Mouse (Mus musculus): ENCODE results near the gene Aes.

Gene Aes

DNA sequence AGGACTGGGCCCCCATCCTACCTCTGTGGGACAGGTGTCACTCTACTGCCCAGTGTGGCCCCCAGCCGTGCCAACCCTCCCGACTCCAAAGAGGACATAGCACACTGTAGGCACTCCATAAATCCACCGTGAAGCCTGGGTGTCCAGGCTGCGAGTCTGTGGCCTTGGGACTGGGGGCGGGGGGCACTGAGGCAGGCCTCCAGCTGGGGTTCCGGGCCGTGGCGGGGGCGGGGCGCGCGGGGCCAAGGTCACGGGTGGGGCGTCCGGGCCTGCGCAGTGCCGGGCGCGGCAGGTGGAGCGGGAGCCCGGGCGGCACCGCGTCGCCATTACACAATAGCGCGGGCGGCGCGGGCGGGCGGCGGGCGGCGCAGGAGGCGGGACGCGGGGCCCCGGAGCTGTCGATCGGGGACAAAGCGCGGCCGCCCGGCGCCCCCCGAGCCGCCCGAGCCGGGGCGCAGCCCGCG is at the start of gene Aes:
Gene Aes (plus strand): TSS at position 326 of the 464 bp plus-strand sequence.
- peak; percentile 77 for DNase-seq (ENCODE audit: low read depth)

- peak; percentile 68 for DNase-seq (ENCODE audit: low read depth)
Observed at GRCm38 (mm10) chr10:81510246-81510810, 49.0 kb upstream of the Aes start.

DNA sequence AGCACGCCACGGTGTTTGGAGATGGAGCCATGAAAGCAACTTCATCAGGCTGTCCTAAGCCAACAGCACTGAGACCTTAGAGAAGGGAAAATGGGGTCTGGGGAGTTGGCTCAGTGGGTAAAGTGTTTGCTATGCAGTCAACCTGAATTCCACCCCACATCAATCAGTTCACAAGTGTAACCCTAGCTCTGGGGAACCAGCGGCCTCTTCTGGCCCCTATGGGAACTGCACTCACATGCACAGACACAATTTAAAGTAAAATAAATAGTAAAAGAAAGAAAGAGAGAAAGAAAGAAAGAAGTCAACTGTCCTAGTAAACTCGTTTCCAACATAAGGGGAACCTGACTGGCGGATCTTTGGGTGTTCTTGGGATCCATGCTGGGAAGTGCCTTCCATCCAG is 45.5 kb upstream of the Aes start:
- no peak for DNase-seq (ENCODE audit: low read depth)

DNA sequence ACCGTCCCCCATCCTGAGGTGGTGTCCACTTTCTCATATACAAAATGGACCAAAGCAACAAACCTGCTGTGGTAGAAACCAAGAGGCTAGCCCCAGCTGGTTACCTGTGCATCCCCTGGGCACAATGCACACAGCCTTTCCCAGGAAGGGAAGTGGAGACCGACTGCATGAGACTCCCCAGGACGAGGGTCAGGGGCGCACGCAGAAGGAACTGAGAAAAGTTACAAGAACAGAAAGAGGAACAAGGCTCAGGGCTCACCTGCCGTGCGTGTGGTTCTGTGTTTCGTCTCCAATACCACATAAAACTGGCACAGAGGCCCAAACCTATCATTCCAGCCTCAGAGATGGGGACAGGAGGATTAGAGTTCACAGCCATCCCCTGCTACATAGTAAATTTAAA is 42.1 kb upstream of the Aes start:
- DNase-seq (ENCODE audit: low read depth), result no peak

DNA sequence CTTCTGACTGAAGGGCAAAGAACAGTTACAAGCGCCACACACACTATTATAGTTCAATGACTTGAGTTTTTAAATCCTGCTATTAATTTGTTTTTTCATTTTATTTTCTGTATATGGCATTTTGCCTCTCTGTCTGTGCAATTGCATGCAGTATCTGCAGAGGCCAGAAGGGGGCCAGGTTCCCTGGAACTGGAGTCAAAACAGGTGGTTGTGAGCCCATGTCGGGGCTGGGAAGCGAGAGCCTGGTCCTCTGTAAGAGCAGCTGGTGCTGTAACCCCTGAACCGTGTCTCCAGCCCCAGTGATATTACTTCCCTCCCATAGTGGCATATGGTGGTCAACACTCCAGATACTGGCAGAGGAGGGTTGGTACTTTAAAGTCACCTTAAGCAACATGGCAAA is 40.7 kb upstream of the Aes start:
- DNase-seq (ENCODE audit: low read depth), result peak; percentile 86

DNA sequence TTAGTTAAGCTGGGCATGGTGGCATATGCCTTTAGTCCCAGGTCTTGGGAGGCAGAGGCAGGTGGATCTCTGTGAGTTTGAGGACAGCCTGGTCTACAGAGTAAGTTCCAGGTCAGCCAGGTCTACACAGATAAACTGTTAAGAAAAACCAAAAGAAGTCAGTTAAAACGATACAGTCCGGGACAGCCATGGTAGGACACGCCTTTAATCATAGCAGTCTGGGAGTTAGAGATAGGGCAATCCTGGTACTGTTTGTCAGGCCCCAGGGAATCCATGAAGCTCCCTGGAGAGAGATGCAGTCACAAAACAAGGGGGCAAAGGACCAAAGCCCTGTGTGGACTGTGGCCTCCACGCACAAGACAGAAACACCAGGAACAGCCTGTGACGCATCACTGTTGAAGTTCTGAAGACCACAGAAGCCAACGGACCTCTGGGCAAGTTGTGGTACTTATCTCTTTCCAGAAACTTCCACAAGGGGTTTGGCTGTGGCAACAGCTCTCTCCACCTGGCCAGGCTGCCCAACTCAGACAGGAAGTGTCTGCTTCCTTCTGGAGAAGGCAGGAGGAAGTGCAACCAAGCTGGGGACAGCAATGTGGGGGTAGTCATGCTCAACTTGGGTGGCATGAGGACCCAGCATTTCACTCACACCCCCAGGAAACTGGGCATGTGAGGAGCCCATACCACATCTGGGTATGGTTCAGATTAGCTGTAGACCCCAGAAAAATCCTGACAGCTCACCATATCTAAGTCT is 39.9 kb upstream of the Aes start:
- DNase-seq (ENCODE audit: low read depth), result no peak

- DNase-seq (ENCODE audit: low read depth), result no peak
Observed at GRCm38 (mm10) chr10:81519978-81520365, 39.3 kb upstream of the Aes start.

DNA sequence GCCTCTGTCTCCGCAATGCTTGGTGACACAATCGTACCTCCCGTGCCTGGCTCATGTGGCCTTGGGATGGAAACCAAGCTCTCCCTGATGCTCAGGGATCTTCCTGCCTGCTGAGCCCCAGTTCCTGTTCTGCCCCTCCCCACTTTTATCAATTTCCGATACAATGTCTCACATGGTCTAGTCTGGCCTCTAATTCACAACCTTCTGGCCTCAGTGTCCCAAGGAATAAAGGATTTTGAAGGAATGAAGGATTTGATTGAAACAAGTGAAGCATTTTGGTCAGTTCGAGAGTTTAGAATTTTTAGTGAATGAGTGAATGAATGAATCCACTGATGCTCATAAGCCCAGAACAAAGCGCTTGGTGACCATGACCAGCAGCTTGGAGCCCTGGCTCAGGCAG is 36.1 kb upstream of the Aes start:
- no peak for DNase-seq (ENCODE audit: low read depth)

GRCm38 (mm10) chr10:81523570-81523969 is 35.7 kb upstream of the Aes start:
- DNase-seq (ENCODE audit: low read depth), result no peak

DNA sequence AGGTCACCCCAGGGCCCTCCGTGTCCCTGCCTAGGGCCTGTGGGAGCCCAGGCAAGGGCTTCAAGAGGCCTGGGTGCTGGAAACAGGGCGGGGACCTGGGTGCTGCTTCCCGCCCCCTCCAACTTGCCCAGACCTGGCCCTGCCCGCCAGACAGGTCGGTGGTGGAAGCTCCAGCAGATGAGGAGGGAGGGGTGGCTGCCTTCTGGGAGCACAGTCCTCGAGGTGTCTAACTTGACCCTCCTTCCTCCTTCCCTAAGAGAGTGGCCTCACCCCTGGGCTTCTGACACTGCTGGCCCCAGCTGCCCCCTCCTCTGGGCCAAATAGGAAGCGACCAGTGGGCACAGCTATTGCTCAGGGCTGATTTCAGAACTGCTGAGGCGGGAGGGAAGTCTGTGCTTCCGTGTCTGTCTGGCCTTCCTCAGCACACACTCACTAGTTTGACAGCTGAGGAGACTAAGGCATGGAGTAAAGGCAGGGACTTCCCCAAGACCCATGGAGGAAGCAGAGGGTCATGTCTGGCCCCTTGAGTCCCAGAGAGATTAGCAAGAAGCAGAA is 35.2 kb upstream of the Aes start, which contains the start of gene Gna15:
Gene Gna15 (minus strand): TSS at position 175 of the 555 bp plus-strand sequence.
- no peak for DNase-seq (ENCODE audit: low read depth)

- DNase-seq (ENCODE audit: low read depth), result no peak
Observed at GRCm38 (mm10) chr10:81525017-81525694, 34.1 kb upstream of the Aes start.

DNA sequence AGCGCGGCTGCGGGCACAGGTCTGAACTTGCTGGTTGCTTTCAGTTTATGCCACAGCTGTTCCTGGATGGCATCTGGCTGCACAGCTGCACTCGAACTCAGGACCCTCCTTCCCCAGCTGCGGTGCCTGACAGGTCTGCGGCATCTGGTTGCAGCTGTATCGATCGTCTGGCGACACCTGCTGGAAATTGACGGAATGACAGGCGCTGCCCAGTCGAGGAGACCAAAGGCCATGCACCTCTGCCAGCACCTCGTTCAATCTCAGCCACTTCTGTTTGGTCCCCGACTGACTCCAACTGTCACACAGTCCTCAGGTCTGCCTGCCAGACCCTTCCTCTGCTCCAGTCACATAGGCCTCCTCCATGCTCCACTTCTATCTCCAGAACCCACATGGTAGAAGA is 32.5 kb upstream of the Aes start:
- DNase-seq (ENCODE audit: low read depth), result peak; percentile 92

DNA sequence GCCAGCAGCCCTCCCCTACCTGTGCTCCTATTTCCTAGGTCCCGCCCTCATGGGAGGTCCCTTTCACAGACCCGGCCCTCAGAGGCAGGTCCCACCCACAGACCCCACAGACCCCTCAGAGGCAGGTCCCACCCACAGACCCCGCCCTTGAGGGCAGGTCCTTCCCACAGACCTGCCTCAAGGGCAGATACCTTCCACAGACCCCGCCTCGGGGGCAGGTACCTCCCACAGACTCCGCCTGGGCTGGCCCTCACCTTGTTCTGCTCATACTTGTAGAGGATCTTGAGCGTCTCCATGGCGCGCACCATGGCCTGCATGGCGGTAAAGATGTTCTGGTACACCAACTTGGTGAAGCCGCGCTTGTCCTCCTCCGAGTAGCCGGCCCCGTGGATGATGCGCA is 24.5 kb upstream of the Aes start:
- DNase-seq (ENCODE audit: low read depth), result no peak

- DNase-seq (ENCODE audit: low read depth), result no peak
Observed at GRCm38 (mm10) chr10:81536734-81537133, 22.6 kb upstream of the Aes start.

- DNase-seq (ENCODE audit: low read depth), result peak; percentile 37
Observed at GRCm38 (mm10) chr10:81537429-81537828, 21.9 kb upstream of the Aes start.

DNA sequence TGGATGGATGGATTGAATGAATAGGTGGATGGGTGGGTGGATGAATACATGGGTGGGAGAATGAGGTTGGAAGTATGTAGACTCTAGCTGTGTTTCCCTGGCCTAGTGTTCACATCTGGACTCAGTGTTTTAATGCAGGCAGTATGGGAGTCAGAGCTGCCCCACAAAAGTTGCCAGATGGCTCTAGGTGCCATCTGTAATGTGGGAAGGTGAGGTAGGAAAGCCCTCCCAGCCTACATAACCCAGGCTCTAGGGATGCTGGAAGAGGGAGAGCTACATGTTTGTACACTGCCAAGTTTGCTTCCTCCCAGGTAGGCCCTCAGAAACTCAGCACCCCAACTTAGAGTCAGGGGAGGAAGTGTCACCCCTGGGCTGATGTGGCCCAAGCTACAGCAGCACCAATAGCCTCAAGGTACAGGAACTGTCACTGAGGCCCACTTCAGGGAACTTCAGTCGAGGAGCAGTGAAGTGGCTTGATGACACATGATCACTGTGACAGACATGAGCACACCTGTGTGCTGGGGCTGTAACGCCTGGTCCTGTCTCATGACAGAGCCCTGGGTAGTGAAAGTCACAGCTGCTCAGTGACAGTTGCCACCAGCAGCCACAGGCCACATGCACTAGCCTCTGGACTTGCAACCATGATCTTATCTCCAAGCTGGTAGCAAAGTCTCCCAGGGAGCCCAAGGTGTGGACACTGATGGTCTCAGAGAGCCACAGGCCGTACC is 20.8 kb upstream of the Aes start:
- DNase-seq (ENCODE audit: low read depth), result no peak

DNA sequence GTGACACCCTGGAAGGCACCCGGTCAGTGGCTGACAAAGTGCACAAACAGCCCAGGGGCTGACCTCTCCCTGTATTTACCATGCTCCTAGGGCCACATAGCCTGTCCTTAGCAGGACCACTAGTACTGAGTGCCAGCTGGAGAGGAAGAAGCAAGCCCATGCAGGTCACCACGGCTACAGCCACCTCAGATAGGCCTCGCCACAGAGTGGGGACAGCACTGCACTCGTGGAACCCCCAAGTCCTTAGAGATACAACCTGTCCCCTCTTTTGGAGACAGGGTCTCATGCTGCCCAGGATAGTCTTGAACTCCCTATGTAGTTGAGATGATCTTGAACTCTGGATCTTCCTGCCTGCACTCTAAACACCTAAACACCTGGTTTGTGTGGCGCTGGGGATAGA is 17.9 kb upstream of the Aes start:
- DNase-seq (ENCODE audit: low read depth), result no peak

GRCm38 (mm10) chr10:81541803-81542202 is 17.5 kb upstream of the Aes start:
- DNase-seq (ENCODE audit: low read depth), result no peak

GRCm38 (mm10) chr10:81542727-81543460 is 16.4 kb upstream of the Aes start:
- no peak for DNase-seq (ENCODE audit: low read depth)

DNA sequence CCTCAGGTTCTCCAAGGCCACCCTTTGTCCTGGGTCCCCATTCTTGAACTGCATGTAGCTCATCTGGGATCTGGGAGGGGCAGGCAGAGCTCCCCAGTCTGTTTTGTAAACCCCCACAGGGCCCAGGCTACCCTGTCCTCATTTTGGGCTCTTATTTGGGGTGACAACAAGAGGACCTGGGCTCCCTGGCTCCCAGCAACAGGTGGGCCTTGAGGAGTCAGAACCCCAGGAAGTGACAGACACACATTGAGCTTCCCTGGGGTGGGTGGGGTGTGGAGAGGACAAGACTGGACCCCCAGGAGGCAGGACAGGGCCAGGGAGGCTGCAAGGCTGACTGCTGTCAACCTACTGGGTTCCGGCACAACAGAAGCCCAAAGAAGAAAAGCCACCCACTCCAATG is 15.7 kb upstream of the Aes start:
- DNase-seq (ENCODE audit: low read depth), result no peak

Data from naive thymus-derived CD4-positive, alpha-beta T cell, adult 2 months (primary cell).